Comparison of ENCODE assay signal across 12 mouse cellular contexts in the genomic region with DNA sequence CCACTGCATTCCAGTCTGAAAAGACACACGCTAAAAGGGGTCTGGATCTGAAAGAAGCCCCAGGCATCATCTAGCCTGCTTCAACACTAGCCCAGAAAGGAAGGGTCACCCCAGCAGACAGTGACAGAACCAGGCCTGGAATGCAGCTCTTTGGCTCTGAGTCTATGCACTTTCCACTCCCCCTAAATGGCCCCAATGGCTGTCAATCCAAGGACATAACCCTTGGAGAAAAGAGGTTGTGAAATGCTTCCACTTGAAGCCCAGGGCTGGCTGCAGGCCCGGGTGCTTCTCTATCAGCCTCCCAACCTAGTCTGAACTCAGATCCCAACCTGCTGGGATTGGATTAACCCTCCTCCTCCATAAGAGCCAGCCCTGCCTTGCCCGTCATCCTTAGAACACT.
DNase-seq lines count a peak whose midpoint lies in the region; ATAC-seq and TF ChIP-seq lines count a peak whose summit lies in the region.
"Had no signal": no experiment of that assay in that cellular context is flagged by ENCODE, and none has a peak within 500 bp of the region (broad histone marks: within the 10 kb centered on the region; RNA-seq: fewer than 3 reads in every experiment).

No protein-coding gene starts in this region.

- H3K4me3 ChIP-seq in lung, embryonic 14.5 days (ENCODE audit: low read depth, low read length): no peak overlapping the region
- H3K4me3 ChIP-seq: left cerebral cortex, adult 2 months; liver, embryonic 15.5 days had no signal

- H3K27ac ChIP-seq in lung, embryonic 14.5 days (ENCODE audit: low read depth): no peak overlapping the region
- H3K27ac ChIP-seq: left cerebral cortex, adult 2 months; liver, embryonic 15.5 days had no signal

- H3K36me3 ChIP-seq in lung, embryonic 14.5 days (ENCODE audit: insufficient read depth): no peaks in the 10 kb centered on the region
- H3K36me3 ChIP-seq: liver, embryonic 15.5 days had no signal

- no peak overlapping the region for H3K9ac ChIP-seq in lung, embryonic 14.5 days
- H3K9ac ChIP-seq: liver, embryonic 15.5 days had no signal

- no peaks in the 10 kb centered on the region for H3K27me3 ChIP-seq in lung, embryonic 14.5 days (ENCODE audit: insufficient read depth, low read length)
- H3K27me3 ChIP-seq: liver, embryonic 15.5 days; Patski had no signal

- 62% methylated on average over 3 of the region's 3 CpGs for WGBS in lung, embryonic 14.5 days

- no peak for TF ChIP-seq CTCF in lung, embryonic 14.5 days (IDR thresholded peaks at IDR 0.05; ENCODE audit: low read depth)

- no peaks in the 10 kb centered on the region for H3K9me3 ChIP-seq in lung, embryonic 14.5 days (ENCODE audit: low read depth, low read length)
- H3K9me3 ChIP-seq: liver, embryonic 15.5 days had no signal

- peak; percentile 72 to 94 for DNase-seq in adrenal gland, adult (ENCODE audit: inconsistent age in 2 of 2, low spot score in 1 of 2)
- DNase-seq in adrenal gland, postnatal 4 days (ENCODE audit: low spot score in 2 of 2): no peak
- peak; percentile 80 for DNase-seq in adrenal gland, postnatal 10 days
- DNase-seq in heart, adult 9 months (ENCODE audit: low spot score in 2 of 2): peak; percentile 79 to 87
- peak; percentile 35 for DNase-seq in lung, embryonic 14.5 days
- no peak for DNase-seq in thymus, adult 18-20 months
- no peak for DNase-seq in cerebellum, adult 9-10 months
- DNase-seq in left cerebral cortex, adult 18-20 months (ENCODE audit: low spot score in 2 of 2): no peak

- H3K4me1 ChIP-seq in lung, embryonic 14.5 days (ENCODE audit: insufficient read depth): no peaks in the 10 kb centered on the region

- ATAC-seq in lung, embryonic 14.5 days (ENCODE audit: insufficient read depth): no peak
- ATAC-seq: forebrain, embryonic 14.5 days; Patski had no signal

- no peak overlapping the region for H3K4me2 ChIP-seq in lung, embryonic 14.5 days
- H3K4me2 ChIP-seq: liver, embryonic 15.5 days had no signal

Comparison
In these comparisons a context has a peak if more than half of its experiments do, and no peak if none do; other contexts are left out.
1. DNase-seq: peak in adrenal gland, adult (2 of 2), adrenal gland, postnatal 10 days (single experiment), heart, adult 9 months (2 of 2) and lung, embryonic 14.5 days (single experiment); none in adrenal gland, postnatal 4 days (0 of 2), thymus, adult 18-20 months (0 of 2), cerebellum, adult 9-10 months (single experiment) and left cerebral cortex, adult 18-20 months (0 of 2).